Mouse (Mus musculus): Measurements from ENCODE around the gene Dcps.

- TF ChIP-seq POLR2A (IDR thresholded peaks at IDR 0.05; ENCODE audit: borderline replicate concordance, insufficient read depth, low read length) (no peak), CTCF (IDR thresholded peaks at IDR 0.05; ENCODE audit: borderline replicate concordance, insufficient read depth, low read depth, low read length) (no peak)
Observed at GRCm38 (mm10) chr9:35161721-35162120, 14.1 kb downstream of the Dcps start.
